9 mouse cellular contexts compared by ENCODE assay signal in genomic region chr14:122405897-122406540, GRCm38 (mm10). TPM values are rescaled to one million over a fixed set of nuclear protein-coding genes. Genes with fewer than 3 reads are reported as not detected.
DNase-seq lines count a peak whose midpoint lies in the region; ATAC-seq lines count a peak whose summit lies in the region.
"Had no signal": no experiment of that assay in that cellular context is flagged by ENCODE, and none has a peak within 500 bp of the region (broad histone marks: within the 10 kb centered on the region; RNA-seq: fewer than 3 reads in every experiment).

No protein-coding gene starts in this region.

- H3K27me3 ChIP-seq in heart, embryonic 14.5 days (ENCODE audit: control insufficient read depth, insufficient read depth, low read length) = peaks cover 59% of the 10 kb centered on the region
- peaks cover 29% of the 10 kb centered on the region for H3K27me3 ChIP-seq in embryonic facial prominence, embryonic 11.5 days (ENCODE audit: control insufficient read depth, insufficient read depth, low read length)
- H3K27me3 ChIP-seq in intestine, embryonic 14.5 days (replicated peaks; ENCODE audit: control insufficient read depth, insufficient read depth, low read length) = peaks cover 55% of the 10 kb centered on the region

- no peaks in the 10 kb centered on the region for H3K9me3 ChIP-seq in heart, embryonic 14.5 days (ENCODE audit: control insufficient read depth, low read length)
- no peaks in the 10 kb centered on the region for H3K9me3 ChIP-seq in embryonic facial prominence, embryonic 11.5 days (replicated peaks; ENCODE audit: control insufficient read depth, low read length)
- no peaks in the 10 kb centered on the region for H3K9me3 ChIP-seq in intestine, embryonic 14.5 days (ENCODE audit: control insufficient read depth, low read length)

- peaks cover 3 to 12% of the 10 kb centered on the region in 2 experiments; a peak in 3 of 4 replicates for H3K4me1 ChIP-seq in heart, embryonic 14.5 days (ENCODE audit: control insufficient read depth in 2 of 2, insufficient read depth in 2 of 2, low read length in 2 of 2)
- peaks cover 5% of the 10 kb centered on the region for H3K4me1 ChIP-seq in embryonic facial prominence, embryonic 11.5 days (ENCODE audit: control insufficient read depth, insufficient read depth, low read length)
- peaks cover 6% of the 10 kb centered on the region for H3K4me1 ChIP-seq in intestine, embryonic 14.5 days (replicated peaks; ENCODE audit: control insufficient read depth, insufficient read depth, low read length)

- ATAC-seq in heart, embryonic 14.5 days (ENCODE audit: insufficient number of reproducible peaks, insufficient read depth, low FRiP score, low read depth) = no peak
- ATAC-seq in embryonic facial prominence, embryonic 11.5 days (replicated peaks; ENCODE audit: insufficient number of reproducible peaks, low FRiP score, low TSS enrichment, low read depth) = no peak
- ATAC-seq in intestine, embryonic 14.5 days (replicated peaks; ENCODE audit: low FRiP score, low TSS enrichment, low read depth) = no peak

- intact Hi-C loops in left cerebral cortex, postnatal 36 days (cut with DNase I) = loop anchor here (5.0 kb wide), 2 partner anchors 46 to 184 kb away; partner anchors contain the start of gene Gm5089

- 3% methylated on average over 18 of the region's 18 CpGs for WGBS in heart, embryonic 14.5 days
- 2% methylated on average over 18 of the region's 18 CpGs for WGBS in embryonic facial prominence, embryonic 11.5 days
- 3% methylated on average over 18 of the region's 18 CpGs for WGBS in intestine, embryonic 14.5 days

- H3K4me3 ChIP-seq in heart, embryonic 14.5 days (ENCODE audit: control insufficient read depth in 1 of 2, insufficient read depth in 1 of 2, low read depth in 1 of 2, low read length in 2 of 2) = peak overlapping the region; percentile 33 to 44
- H3K4me3 ChIP-seq in embryonic facial prominence, embryonic 11.5 days (ENCODE audit: low read depth, low read length) = peak overlapping the region; percentile 38
- peak overlapping the region; percentile 27 for H3K4me3 ChIP-seq in intestine, embryonic 14.5 days (ENCODE audit: low read depth, low read length)
- H3K4me3 ChIP-seq: erythroblast, embryonic 14.5 days had no signal

- H3K36me3 ChIP-seq in heart, embryonic 14.5 days (ENCODE audit: control insufficient read depth, insufficient read depth, low read length) = no peaks in the 10 kb centered on the region
- no peaks in the 10 kb centered on the region for H3K36me3 ChIP-seq in embryonic facial prominence, embryonic 11.5 days (replicated peaks; ENCODE audit: control insufficient read depth, insufficient read depth, low read depth, low read length)
- no peaks in the 10 kb centered on the region for H3K36me3 ChIP-seq in intestine, embryonic 14.5 days (ENCODE audit: control insufficient read depth, insufficient read depth, low read length)

- peak overlapping the region; percentile 94 for H3K4me2 ChIP-seq in heart, embryonic 14.5 days (ENCODE audit: low read length)
- peak overlapping the region; percentile 82 for H3K4me2 ChIP-seq in embryonic facial prominence, embryonic 11.5 days (ENCODE audit: low read depth, low read length)
- H3K4me2 ChIP-seq in intestine, embryonic 14.5 days (ENCODE audit: low read length) = peak overlapping the region; percentile 52

- no peak overlapping the region for H3K27ac ChIP-seq in heart, embryonic 14.5 days (replicated peaks in 1 of 2; ENCODE audit: control insufficient read depth in 1 of 2, insufficient read depth in 1 of 2, low read depth in 2 of 2, low read length in 2 of 2)
- no peak overlapping the region for H3K27ac ChIP-seq in embryonic facial prominence, embryonic 11.5 days (replicated peaks; ENCODE audit: low read depth, low read length)
- no peak overlapping the region for H3K27ac ChIP-seq in intestine, embryonic 14.5 days (ENCODE audit: low read depth)

- peak overlapping the region; percentile 64 for H3K9ac ChIP-seq in heart, embryonic 14.5 days (ENCODE audit: low read length)
- peak overlapping the region; percentile 55 for H3K9ac ChIP-seq in embryonic facial prominence, embryonic 11.5 days (replicated peaks; ENCODE audit: low read length)
- H3K9ac ChIP-seq in intestine, embryonic 14.5 days (ENCODE audit: low read length) = no peak overlapping the region

- DNase-seq in heart, adult 8-10 months (ENCODE audit: low spot score) = no peak
- peak; percentile 31 for DNase-seq in embryonic facial prominence, embryonic 11.5 days (ENCODE audit: low spot score)
- DNase-seq in intestine, embryonic 14.5 days (ENCODE audit: low spot score) = peak; percentile 58
- DNase-seq in neural tube, embryonic 10.5 days (ENCODE audit: extremely low spot score, low spot score) = peak; percentile 59
- DNase-seq in left cerebral cortex, postnatal 36 days (ENCODE audit: low spot score in 2 of 2) = no peak
- no peak for DNase-seq in right cerebral cortex, adult 2 months (ENCODE audit: low spot score in 2 of 2)
- no peak for DNase-seq in thymus, postnatal 25 days

RNA-seq across cellular contexts. Expression of gene Gm5089, which starts 44.9 kb away (rescaled TPM):
- polyA plus RNA-seq in heart, embryonic 14.5 days (2014; fragmentation: Nextera tagmentation; extraction: Ambion mirVana) = not detected in 2 replicates
- total RNA-seq in heart, adult 8-10 months (2022) = not detected
- not detected in 2 replicates for polyA plus RNA-seq in embryonic facial prominence, embryonic 11.5 days (2014; fragmentation: Nextera tagmentation; extraction: Ambion mirVana)
- not detected in 2 replicates for polyA plus RNA-seq in intestine, embryonic 14.5 days (2014; fragmentation: Nextera tagmentation; extraction: Ambion mirVana)
- total RNA-seq in left cerebral cortex, postnatal 36 days (2021) = under 1 TPM in 1 of 2 experiments, not detected in 1; 0.25 TPM
- polyA plus RNA-seq: erythroblast, embryonic 14.5 days had no signal

RNA-seq across cellular contexts. Expression of gene Zic5, which starts 59.5 kb away (rescaled TPM):
- polyA plus RNA-seq in heart, embryonic 14.5 days (2014; fragmentation: Nextera tagmentation; extraction: Ambion mirVana) = 0.05 and 0.09 TPM in 2 replicates
- total RNA-seq in heart, adult 8-10 months (2022) = not detected
- polyA plus RNA-seq in embryonic facial prominence, embryonic 11.5 days (2014; fragmentation: Nextera tagmentation; extraction: Ambion mirVana) = 4.1 and 5.0 TPM in 2 replicates
- polyA plus RNA-seq in intestine, embryonic 14.5 days (2014; fragmentation: Nextera tagmentation; extraction: Ambion mirVana) = not detected in 2 replicates
- 1 to 10 TPM; 3.6 to 4.3 TPM for total RNA-seq in left cerebral cortex, postnatal 36 days (2021)

Comparison
In these comparisons a context has a peak if more than half of its experiments do, and no peak if none do; other contexts are left out.
1. DNase-seq: peak in embryonic facial prominence, embryonic 11.5 days (single experiment), intestine, embryonic 14.5 days (single experiment) and neural tube, embryonic 10.5 days (single experiment); none in heart, adult 8-10 months (single experiment), left cerebral cortex, postnatal 36 days (0 of 2), right cerebral cortex, adult 2 months (0 of 2) and thymus, postnatal 25 days (single experiment).
2. Peak in every context shown above with its lines, with median percentiles within 50 percentile points of each other: H3K4me2 ChIP-seq and H3K4me3 ChIP-seq.